Mouse (Mus musculus) midbrain, embryonic 14.5 days (tissue): ENCODE measurements around the gene D330045A20Rik. TPM values are rescaled to one million over a fixed set of nuclear protein-coding genes. Genes with fewer than 3 reads are reported as not detected.

Experiments
- ATAC-seq: fragments of 200-750 bp; cut with Nextera tagmentation; 2 replicates; pipeline ENCODE4 v1.8.0; 2017; ENCODE audit warnings: moderate number of reproducible peaks, moderate library complexity; ENCODE audit not compliant: low FRiP score, low TSS enrichment
- DNase-seq: peaks from one replicate; pipeline ENCODE4 v3.0.0-alpha.2; 2015
- H3K27ac ChIP-seq: fragments of 300-500 bp; sonication (generic); replicated peaks from 2 replicates; pipeline ENCODE4 v1.5.1; 2014; ENCODE audit warnings: mild to moderate bottlenecking, low read depth, low read length, moderate library complexity
- H3K27me3 ChIP-seq: fragments of 300-500 bp; sonication (generic); 2 replicates; pipeline ENCODE4 v1.6.1; 2014; ENCODE audit warnings: low read length, control low read depth, mixed read lengths; ENCODE audit not compliant: control insufficient read depth, insufficient read depth
- H3K36me3 ChIP-seq: fragments of 300-500 bp; sonication (generic); 2 replicates; pipeline ENCODE4 v1.6.1; 2014; ENCODE audit warnings: low read length, control low read depth; ENCODE audit not compliant: control insufficient read depth, insufficient read depth
- H3K4me1 ChIP-seq: fragments of 300-500 bp; sonication (generic); 2 replicates; pipeline ENCODE4 v1.6.1; 2014; ENCODE audit warnings: mild to moderate bottlenecking, antibody characterized with exemption, low read length, control low read depth; ENCODE audit not compliant: control insufficient read depth, insufficient read depth
- H3K4me2 ChIP-seq: fragments of 300-500 bp; sonication (generic); 2 replicates; pipeline ENCODE4 v1.6.1; 2014; ENCODE audit warnings: mild to moderate bottlenecking, low read length, moderate library complexity
- H3K4me3 ChIP-seq: fragments of 300-500 bp; sonication (generic); replicated peaks from 2 replicates; pipeline ENCODE4 v1.5.1; 2014; ENCODE audit warnings: low read depth, low read length
- H3K9ac ChIP-seq: fragments of 300-500 bp; sonication (generic); replicated peaks from 2 replicates; pipeline ENCODE4 v1.6.1; 2014; ENCODE audit warnings: mild to moderate bottlenecking, low read length, moderate library complexity
- H3K9me3 ChIP-seq: fragments of 300-500 bp; sonication (generic); 2 replicates; pipeline ENCODE4 v1.6.1; 2016; ENCODE audit warnings: low read length, control low read depth, mixed read lengths; ENCODE audit not compliant: control insufficient read depth
- WGBS: fragments of 180-500 bp; shearing (Covaris S2); extraction: QIAGEN DNeasy Blood & Tissue Kit; methylation state at CpG from one replicate; pipeline ENCODE4 v1.1.7; 2014; 5-methylcytosine and 5-hydroxymethylcytosine counted together
- polyA plus RNA-seq: library from polyadenylated mRNA; unstranded; fragments of >200 nt; fragmentation: Nextera tagmentation; extraction: Ambion mirVana; gene quantifications from 2 replicates; pipeline ENCODE4 v1.2.1, GENCODE M21; 2014

Gene D330045A20Rik
- polyA plus RNA-seq, 1 experiment from 2014 or later: 1.5 TPM

GRCm38 (mm10) chrX:139524303-139525091 is 44.3 kb downstream of the D330045A20Rik start:
- Histone ChIP-seq H3K36me3 (no peaks in the 10 kb centered on the region), H3K4me1 (no peaks in the 10 kb centered on the region), H3K27me3 (no peaks in the 10 kb centered on the region), H3K9ac (no peak overlapping the region), H3K4me2 (no peak overlapping the region), H3K4me3 (no peak overlapping the region), H3K27ac (no peak overlapping the region), H3K9me3 (no peaks in the 10 kb centered on the region)
- ATAC-seq: no peak
- no peak for DNase-seq
- WGBS: 75% methylated on average over 5 of the region's 5 CpGs

GRCm38 (mm10) chrX:139525724-139526123 is 45.6 kb downstream of the D330045A20Rik start:
- no peak overlapping the region for H3K27ac ChIP-seq
- no peaks in the 10 kb centered on the region for H3K27me3 ChIP-seq
- no peak overlapping the region for H3K9ac ChIP-seq
- H3K9me3 ChIP-seq: no peaks in the 10 kb centered on the region
- no peaks in the 10 kb centered on the region for H3K36me3 ChIP-seq
- no peak for ATAC-seq
- DNase-seq: no peak
- no peak overlapping the region for H3K4me2 ChIP-seq
- H3K4me1 ChIP-seq: no peaks in the 10 kb centered on the region
- no peak overlapping the region for H3K4me3 ChIP-seq
- 87% methylated on average over 2 of the region's 2 CpGs for WGBS

- H3K4me3 ChIP-seq: no peak overlapping the region
- H3K36me3 ChIP-seq: no peaks in the 10 kb centered on the region
- 92% methylated on average over 4 of the region's 4 CpGs for WGBS
- H3K9me3 ChIP-seq: no peaks in the 10 kb centered on the region
- H3K27ac ChIP-seq: no peak overlapping the region
- no peak for ATAC-seq
- no peaks in the 10 kb centered on the region for H3K4me1 ChIP-seq
- DNase-seq: no peak
- no peak overlapping the region for H3K4me2 ChIP-seq
- H3K27me3 ChIP-seq: no peaks in the 10 kb centered on the region
- H3K9ac ChIP-seq: no peak overlapping the region
Measured at GRCm38 (mm10) chrX:139526984-139527383, 46.8 kb downstream of the D330045A20Rik start.

DNA sequence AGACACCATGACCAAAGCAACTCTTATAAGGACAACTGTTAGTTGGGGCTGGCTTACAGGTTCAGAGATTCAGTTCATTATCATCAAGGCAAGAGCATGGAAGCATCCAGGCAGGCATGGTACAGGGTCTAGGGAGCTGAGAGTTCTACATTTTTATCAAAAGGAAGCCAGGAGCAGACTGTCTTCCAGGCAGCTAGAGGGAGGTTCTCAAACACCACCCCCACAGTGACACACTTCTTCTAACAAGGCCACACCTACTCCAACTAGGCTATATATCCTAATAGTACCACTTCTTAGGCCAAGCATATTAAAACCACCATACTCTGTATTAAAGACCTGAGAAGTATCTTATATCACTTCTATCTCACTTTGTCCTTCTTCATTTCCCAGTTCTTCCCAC is 49.5 kb downstream of the D330045A20Rik start:
- no peak overlapping the region for H3K4me2 ChIP-seq
- no peak overlapping the region for H3K9ac ChIP-seq
- H3K4me3 ChIP-seq: no peak overlapping the region
- no peaks in the 10 kb centered on the region for H3K27me3 ChIP-seq
- DNase-seq (no peak), ATAC-seq (no peak)
- no peak overlapping the region for H3K27ac ChIP-seq
- no peaks in the 10 kb centered on the region for H3K4me1 ChIP-seq
- H3K9me3 ChIP-seq: no peaks in the 10 kb centered on the region
- H3K36me3 ChIP-seq: no peaks in the 10 kb centered on the region

- Histone ChIP-seq H3K36me3 (no peaks in the 10 kb centered on the region), H3K9ac (no peak overlapping the region), H3K4me2 (no peak overlapping the region), H3K27me3 (no peaks in the 10 kb centered on the region), H3K4me3 (no peak overlapping the region), H3K27ac (no peak overlapping the region), H3K4me1 (no peaks in the 10 kb centered on the region), H3K9me3 (no peaks in the 10 kb centered on the region)
- 75% methylated on average over 4 of the region's 4 CpGs for WGBS
- no peak for DNase-seq
- no peak for ATAC-seq
Measured at GRCm38 (mm10) chrX:139532293-139532692, 52.1 kb downstream of the D330045A20Rik start.

GRCm38 (mm10) chrX:139537641-139538397 is 57.7 kb downstream of the D330045A20Rik start:
- no peak for ATAC-seq
- Histone ChIP-seq H3K36me3 (no peaks in the 10 kb centered on the region), H3K4me2 (no peak overlapping the region), H3K9me3 (no peaks in the 10 kb centered on the region), H3K27me3 (no peaks in the 10 kb centered on the region), H3K9ac (no peak overlapping the region), H3K4me1 (no peaks in the 10 kb centered on the region), H3K27ac (no peak overlapping the region), H3K4me3 (no peak overlapping the region)
- 80% methylated on average over 5 of the region's 5 CpGs for WGBS
- DNase-seq: no peak

- Histone ChIP-seq H3K4me3 (no peak overlapping the region), H3K9me3 (no peaks in the 10 kb centered on the region), H3K36me3 (no peaks in the 10 kb centered on the region), H3K9ac (no peak overlapping the region), H3K4me2 (no peak overlapping the region), H3K4me1 (no peaks in the 10 kb centered on the region), H3K27ac (no peak overlapping the region), H3K27me3 (no peaks in the 10 kb centered on the region)
- ATAC-seq (no peak), DNase-seq (no peak)
- 77% methylated on average over 7 of the region's 7 CpGs for WGBS
Measured at GRCm38 (mm10) chrX:139543726-139544125, 63.6 kb downstream of the D330045A20Rik start.

GRCm38 (mm10) chrX:139550456-139550855 is 70.3 kb downstream of the D330045A20Rik start:
- ATAC-seq (no peak), DNase-seq (no peak)
- H3K27ac ChIP-seq: no peak overlapping the region
- no peaks in the 10 kb centered on the region; the same call in 1 of the 2 replicates for H3K27me3 ChIP-seq
- no peak overlapping the region for H3K9ac ChIP-seq
- H3K36me3 ChIP-seq: no peaks in the 10 kb centered on the region
- H3K4me3 ChIP-seq: no peak overlapping the region
- no peak overlapping the region for H3K4me2 ChIP-seq
- WGBS: 75% methylated on average over 5 of the region's 5 CpGs
- no peaks in the 10 kb centered on the region for H3K4me1 ChIP-seq
- no peaks in the 10 kb centered on the region for H3K9me3 ChIP-seq

- Histone ChIP-seq H3K4me2 (no peak overlapping the region), H3K27me3 (no peaks in the 10 kb centered on the region; the same call in 1 of the 2 replicates)
- WGBS: 85% methylated on average over 2 of the region's 2 CpGs
Measured at GRCm38 (mm10) chrX:139552090-139552489, 71.9 kb downstream of the D330045A20Rik start.

More at GRCm38 (mm10) chrX:139552090-139552489, 71.9 kb downstream of the D330045A20Rik start:
- Histone ChIP-seq H3K9ac (no peak overlapping the region), H3K4me3 (no peak overlapping the region), H3K9me3 (no peaks in the 10 kb centered on the region), H3K27ac (no peak overlapping the region), H3K4me1 (no peaks in the 10 kb centered on the region), H3K36me3 (no peaks in the 10 kb centered on the region)
- ATAC-seq (no peak), DNase-seq (no peak)
